Mouse (Mus musculus) T-cell, adult 2 months (primary cell): ENCODE measurements around the gene Ubfd1.
"Not testable (repeated sequence)": the region's sequence is repeated elsewhere in the genome, so short reads cannot be mapped to it uniquely, and the experiment has no call there.

Experiments
- DNase-seq: peaks from one replicate; pipeline ENCODE4 v3.0.0; 2022; ENCODE audit warnings: low spot score

Ubfd1 gene

GRCm38 (mm10) chr7:122087195-122087982, 20.4 kb downstream of the Ubfd1 start:
- DNase-seq = no peak

GRCm38 (mm10) chr7:122094564-122095330, 27.8 kb downstream of the Ubfd1 start:
- no peak for DNase-seq

- DNase-seq = no peak
Measured at GRCm38 (mm10) chr7:122098009-122098408, 31.0 kb downstream of the Ubfd1 start.

GRCm38 (mm10) chr7:122099222-122099621, 32.2 kb downstream of the Ubfd1 start:
- peak; percentile 68 for DNase-seq

- not testable (repeated sequence) for DNase-seq
Measured at GRCm38 (mm10) chr7:122101014-122101746, 34.2 kb downstream of the Ubfd1 start.

- DNase-seq = peak; percentile 82
Measured at GRCm38 (mm10) chr7:122101747-122102244, 34.8 kb downstream of the Ubfd1 start, which contains the start of gene Ndufab1. Ndufab1 (minus strand) TSS chr7:122101886.

GRCm38 (mm10) chr7:122108206-122108605, 41.2 kb downstream of the Ubfd1 start:
- DNase-seq = no peak

GRCm38 (mm10) chr7:122123518-122123917, 56.5 kb downstream of the Ubfd1 start:
- no peak for DNase-seq

GRCm38 (mm10) chr7:122125636-122126035, 58.7 kb downstream of the Ubfd1 start:
- DNase-seq = no peak

GRCm38 (mm10) chr7:122126946-122127345, 60.0 kb downstream of the Ubfd1 start:
- DNase-seq = no peak
